Mouse (Mus musculus) embryonic facial prominence, embryonic 14.5 days (tissue): ENCODE results near the gene Tmem266. TPM values are rescaled to one million over a fixed set of nuclear protein-coding genes. Genes with fewer than 3 reads are reported as not detected.

Source experiments
- ATAC-seq: fragments of 200-750 bp; cut with Nextera tagmentation; 2 replicates; pipeline ENCODE4 v1.8.0; 2017; ENCODE audit warnings: low read depth, moderate number of reproducible peaks, moderate TSS enrichment
- DNase-seq: peaks from one replicate; pipeline ENCODE4 v3.0.0-alpha.2; 2015; ENCODE audit warnings: low spot score
- H3K27ac ChIP-seq: fragments of 300-500 bp; sonication (generic); replicated peaks from 2 replicates; pipeline ENCODE4 v1.5.1; 2014; ENCODE audit warnings: low read depth, mild to moderate bottlenecking, low read length, moderate library complexity
- H3K27me3 ChIP-seq: fragments of 300-500 bp; sonication (generic); replicated peaks from 2 replicates; pipeline ENCODE4 v1.6.1; 2014; ENCODE audit warnings: low read length; ENCODE audit not compliant: control insufficient read depth, insufficient read depth
- H3K36me3 ChIP-seq: fragments of 300-500 bp; sonication (generic); 2 replicates; pipeline ENCODE4 v1.6.1; 2014; ENCODE audit warnings: low read length, mixed read lengths; ENCODE audit not compliant: control insufficient read depth, insufficient read depth
- H3K4me1 ChIP-seq: fragments of 300-500 bp; sonication (generic); 2 replicates; pipeline ENCODE4 v1.6.1; 2014; ENCODE audit warnings: antibody characterized with exemption, low read length; ENCODE audit not compliant: control insufficient read depth, insufficient read depth
- H3K4me2 ChIP-seq: fragments of 300-500 bp; sonication (generic); 2 replicates; pipeline ENCODE4 v1.6.1; 2014; ENCODE audit warnings: low read depth, mild to moderate bottlenecking, low read length, moderate library complexity, mixed read lengths
- H3K4me3 ChIP-seq: fragments of 300-500 bp; sonication (generic); 2 replicates; pipeline ENCODE4 v1.5.1; 2014; ENCODE audit warnings: low read depth, mild to moderate bottlenecking, low read length
- H3K9ac ChIP-seq: fragments of 300-500 bp; sonication (generic); 2 replicates; pipeline ENCODE4 v1.6.1; 2014; ENCODE audit warnings: low read depth, mild to moderate bottlenecking, low read length, moderate library complexity, mixed read lengths
- H3K9me3 ChIP-seq: fragments of 300-500 bp; sonication (generic); 2 replicates; pipeline ENCODE4 v1.6.1; 2016; ENCODE audit warnings: low read length; ENCODE audit not compliant: control insufficient read depth
- WGBS: fragments of 180-500 bp; shearing (Covaris S2); extraction: QIAGEN DNeasy Blood & Tissue Kit; methylation state at CpG from one replicate; pipeline ENCODE4 v1.1.7; 2014; 5-methylcytosine and 5-hydroxymethylcytosine counted together
- polyA plus RNA-seq: library from polyadenylated mRNA; unstranded; fragments of >200 nt; fragmentation: Nextera tagmentation; extraction: Ambion mirVana; gene quantifications from 2 replicates; pipeline ENCODE4 v1.2.1, GENCODE M21; 2014

Tmem266 gene
- polyA plus RNA-seq, 1 experiment from 2014 or later: 0.38 TPM

GRCm38 (mm10) chr9:55348664-55349063 is 22.0 kb downstream of the Tmem266 start:
- H3K4me1 ChIP-seq: no peaks in the 10 kb centered on the region
- 79% methylated on average over 3 of the region's 3 CpGs for WGBS
- no peak overlapping the region for H3K9ac ChIP-seq
- no peaks in the 10 kb centered on the region for H3K27me3 ChIP-seq
- DNase-seq (no peak), ATAC-seq (no peak)
- H3K27ac ChIP-seq: no peak overlapping the region
- no peaks in the 10 kb centered on the region for H3K9me3 ChIP-seq
- no peak overlapping the region for H3K4me3 ChIP-seq
- no peaks in the 10 kb centered on the region for H3K36me3 ChIP-seq
- H3K4me2 ChIP-seq: no peak overlapping the region

GRCm38 (mm10) chr9:55354686-55355085 is 28.0 kb downstream of the Tmem266 start:
- H3K4me1 ChIP-seq: no peaks in the 10 kb centered on the region
- no peak overlapping the region for H3K4me3 ChIP-seq
- H3K27ac ChIP-seq: no peak overlapping the region
- H3K9ac ChIP-seq: no peak overlapping the region
- no peaks in the 10 kb centered on the region for H3K27me3 ChIP-seq
- H3K9me3 ChIP-seq: no peaks in the 10 kb centered on the region
- 60% methylated on average over 3 of the region's 3 CpGs for WGBS
- no peak overlapping the region for H3K4me2 ChIP-seq
- H3K36me3 ChIP-seq: no peaks in the 10 kb centered on the region
- ATAC-seq (no peak), DNase-seq (no peak)

GRCm38 (mm10) chr9:55355270-55355834 is 28.6 kb downstream of the Tmem266 start:
- no peak overlapping the region for H3K9ac ChIP-seq
- H3K9me3 ChIP-seq: no peaks in the 10 kb centered on the region
- DNase-seq: no peak
- H3K4me3 ChIP-seq: no peak overlapping the region
- no peak overlapping the region for H3K27ac ChIP-seq
- H3K27me3 ChIP-seq: no peaks in the 10 kb centered on the region
- no peak for ATAC-seq
- H3K4me2 ChIP-seq: no peak overlapping the region
- H3K36me3 ChIP-seq: no peaks in the 10 kb centered on the region
- 64% methylated on average over 8 of the region's 8 CpGs for WGBS
- H3K4me1 ChIP-seq: no peaks in the 10 kb centered on the region

- Histone ChIP-seq H3K27me3 (no peaks in the 10 kb centered on the region), H3K4me3 (no peak overlapping the region), H3K9ac (no peak overlapping the region), H3K4me1 (no peaks in the 10 kb centered on the region), H3K27ac (no peak overlapping the region), H3K36me3 (no peaks in the 10 kb centered on the region), H3K4me2 (no peak overlapping the region), H3K9me3 (no peaks in the 10 kb centered on the region)
- DNase-seq: no peak
- no peak for ATAC-seq
- 57% methylated on average over 1 of the region's 1 CpGs for WGBS
Observed at GRCm38 (mm10) chr9:55357164-55357563, 30.5 kb downstream of the Tmem266 start.

- no peak overlapping the region for H3K9ac ChIP-seq
- no peaks in the 10 kb centered on the region for H3K27me3 ChIP-seq
- DNase-seq (no peak), ATAC-seq (no peak)
- 65% methylated on average over 3 of the region's 3 CpGs for WGBS
- no peaks in the 10 kb centered on the region for H3K4me1 ChIP-seq
- H3K4me2 ChIP-seq: no peak overlapping the region
- H3K27ac ChIP-seq: no peak overlapping the region
- no peaks in the 10 kb centered on the region for H3K36me3 ChIP-seq
- H3K9me3 ChIP-seq: no peaks in the 10 kb centered on the region
- H3K4me3 ChIP-seq: no peak overlapping the region
Observed at GRCm38 (mm10) chr9:55360372-55360771, 33.7 kb downstream of the Tmem266 start.

GRCm38 (mm10) chr9:55360861-55361260 is 34.1 kb downstream of the Tmem266 start:
- ATAC-seq: no peak

GRCm38 (mm10) chr9:55361969-55362368 is 35.3 kb downstream of the Tmem266 start:
- Histone ChIP-seq H3K27me3 (no peaks in the 10 kb centered on the region), H3K9me3 (no peaks in the 10 kb centered on the region), H3K4me1 (no peaks in the 10 kb centered on the region), H3K27ac (no peak overlapping the region), H3K4me2 (no peak overlapping the region), H3K36me3 (no peaks in the 10 kb centered on the region), H3K4me3 (no peak overlapping the region), H3K9ac (no peak overlapping the region)
- no peak for DNase-seq
- WGBS: 77% methylated on average over 5 of the region's 5 CpGs
- no peak for ATAC-seq

More at GRCm38 (mm10) chr9:55360861-55361260, 34.1 kb downstream of the Tmem266 start:
- no peaks in the 10 kb centered on the region for H3K36me3 ChIP-seq
- H3K4me1 ChIP-seq: no peaks in the 10 kb centered on the region
- no peak overlapping the region for H3K27ac ChIP-seq
- DNase-seq: no peak
- no peaks in the 10 kb centered on the region for H3K9me3 ChIP-seq
- H3K27me3 ChIP-seq: no peaks in the 10 kb centered on the region
- H3K4me3 ChIP-seq: no peak overlapping the region
- H3K4me2 ChIP-seq: no peak overlapping the region
- WGBS: 55% methylated on average over 7 of the region's 7 CpGs
- H3K9ac ChIP-seq: no peak overlapping the region

GRCm38 (mm10) chr9:55363707-55364106 is 37.0 kb downstream of the Tmem266 start:
- Histone ChIP-seq H3K4me1 (no peaks in the 10 kb centered on the region), H3K27me3 (no peaks in the 10 kb centered on the region), H3K36me3 (no peaks in the 10 kb centered on the region), H3K9me3 (no peaks in the 10 kb centered on the region), H3K4me3 (no peak overlapping the region), H3K9ac (no peak overlapping the region), H3K4me2 (no peak overlapping the region), H3K27ac (no peak overlapping the region)
- ATAC-seq (no peak), DNase-seq (no peak)

GRCm38 (mm10) chr9:55368011-55368410 is 41.3 kb downstream of the Tmem266 start:
- Histone ChIP-seq H3K4me3 (no peak overlapping the region), H3K9ac (no peak overlapping the region), H3K9me3 (no peaks in the 10 kb centered on the region), H3K36me3 (no peaks in the 10 kb centered on the region), H3K27ac (no peak overlapping the region), H3K4me2 (no peak overlapping the region), H3K27me3 (no peaks in the 10 kb centered on the region), H3K4me1 (no peaks in the 10 kb centered on the region)
- DNase-seq (no peak), ATAC-seq (no peak)
- 51% methylated on average over 3 of the region's 3 CpGs for WGBS
